Mouse (Mus musculus): ENCODE measurements around the gene Rnf130.

Gene Rnf130

GRCm38 (mm10) chr11:50025721-50026520 lies 775 bp downstream of the Rnf130 start:
- DNase-seq: peak; percentile 38

- DNase-seq: no peak
Measured at GRCm38 (mm10) chr11:50026521-50027090, 1.5 kb downstream of the Rnf130 start.

GRCm38 (mm10) chr11:50028416-50028815 lies 3.3 kb downstream of the Rnf130 start:
- DNase-seq: peak; percentile 75

GRCm38 (mm10) chr11:50034155-50034554 lies 9.0 kb downstream of the Rnf130 start:
- DNase-seq: no peak

- no peak for DNase-seq
Measured at GRCm38 (mm10) chr11:50035726-50036125, 10.6 kb downstream of the Rnf130 start.

GRCm38 (mm10) chr11:50036781-50037460 lies 11.8 kb downstream of the Rnf130 start:
- DNase-seq: no peak

- DNase-seq: no peak
Measured at GRCm38 (mm10) chr11:50038757-50039156, 13.6 kb downstream of the Rnf130 start.

GRCm38 (mm10) chr11:50041148-50041547 lies 16.0 kb downstream of the Rnf130 start:
- no peak for DNase-seq

- no peak for DNase-seq
Measured at GRCm38 (mm10) chr11:50042345-50042997, 17.3 kb downstream of the Rnf130 start.

- DNase-seq: no peak
Measured at GRCm38 (mm10) chr11:50044454-50044853, 19.3 kb downstream of the Rnf130 start.

GRCm38 (mm10) chr11:50047610-50048009 lies 22.5 kb downstream of the Rnf130 start:
- DNase-seq: no peak

GRCm38 (mm10) chr11:50048115-50048514 lies 23.0 kb downstream of the Rnf130 start:
- no peak for DNase-seq

- DNase-seq: no peak
Measured at GRCm38 (mm10) chr11:50050392-50050791, 25.2 kb downstream of the Rnf130 start.

- DNase-seq: no peak
Measured at GRCm38 (mm10) chr11:50057713-50058112, 32.6 kb downstream of the Rnf130 start.

GRCm38 (mm10) chr11:50058277-50058676 lies 33.1 kb downstream of the Rnf130 start:
- DNase-seq: no peak

- no peak for DNase-seq
Measured at GRCm38 (mm10) chr11:50059045-50059444, 33.9 kb downstream of the Rnf130 start.

GRCm38 (mm10) chr11:50062116-50062515 lies 37.0 kb downstream of the Rnf130 start:
- peak; percentile 10 for DNase-seq

GRCm38 (mm10) chr11:50066088-50066487 lies 40.9 kb downstream of the Rnf130 start:
- DNase-seq: no peak

- DNase-seq: no peak
Measured at GRCm38 (mm10) chr11:50073830-50074229, 48.7 kb downstream of the Rnf130 start.

- DNase-seq: no peak
Measured at GRCm38 (mm10) chr11:50076756-50077155, 51.6 kb downstream of the Rnf130 start.

- no peak for DNase-seq
Measured at GRCm38 (mm10) chr11:50081365-50082190, 56.4 kb downstream of the Rnf130 start.

- no peak for DNase-seq
Measured at GRCm38 (mm10) chr11:50086211-50086610, 61.1 kb downstream of the Rnf130 start.
